Mouse (Mus musculus) G1E (cell line): ENCODE measurements at regions not wholly inside any gene's neighbourhood (a gene's known extent, or its start where the extent isn't known, plus 50 kb on each side); places are given as distances from the start of the nearest gene placed in this dataset.

Experiments used
- ATAC-seq: 2 replicates; pipeline ENCODE4 v1.8.0; 2016; ENCODE audit warnings: mild to moderate bottlenecking; ENCODE audit not compliant: insufficient number of reproducible peaks, poor library complexity, low FRiP score, severe bottlenecking; ENCODE audit errors: extremely low read depth
- DNase-seq: peaks from one replicate; pipeline ENCODE4 v3.0.0; 2012; ENCODE audit warnings: low spot score
- H3K27me3 ChIP-seq: 2 replicates; pipeline ENCODE4 v1.6.1; 2012; ENCODE audit warnings: mild to moderate bottlenecking, low read length, inconsistent platforms; ENCODE audit not compliant: insufficient read depth
- H3K36me3 ChIP-seq: replicated peaks from 2 replicates; pipeline ENCODE3; 2012; ENCODE audit warnings: mild to moderate bottlenecking, inconsistent platforms
- H3K4me1 ChIP-seq: 2 replicates; pipeline ENCODE4 v1.6.1; 2012; ENCODE audit warnings: low read depth, low read length, inconsistent platforms, mixed read lengths; ENCODE audit not compliant: insufficient read depth
- H3K4me3 ChIP-seq: 2 replicates; pipeline ENCODE4 v1.5.1; 2012; ENCODE audit warnings: low read depth, mild to moderate bottlenecking, inconsistent platforms, low read length, moderate library complexity, mixed read lengths
- H3K9me3 ChIP-seq: replicated peaks from 2 replicates; pipeline ENCODE4 v1.6.1; 2012; ENCODE audit warnings: inconsistent platforms
- CTCF ChIP-seq: IDR thresholded peaks from 2 replicates; pipeline ENCODE4 v1.5.1; 2012; ENCODE audit warnings: low read depth, low read length, inconsistent platforms, mixed read lengths
- GATA1 ChIP-seq: IDR thresholded peaks from 2 replicates; pipeline ENCODE4 v1.6.1; 2012; ENCODE audit warnings: borderline replicate concordance, low read length, inconsistent platforms, mixed read lengths
- GATA2 ChIP-seq: IDR thresholded peaks from 2 replicates; pipeline ENCODE4 v1.6.1; 2012; ENCODE audit warnings: low read depth, low read length, inconsistent platforms, borderline replicate concordance
- POLR2AphosphoS5 ChIP-seq: IDR thresholded peaks from 2 replicates; pipeline ENCODE4 v1.6.1; 2012; ENCODE audit warnings: low read depth, low read length, inconsistent platforms; ENCODE audit not compliant: insufficient replicate concordance
- TAL1 ChIP-seq: conservative IDR thresholded peaks from 2 replicates; pipeline ENCODE4 v1.6.1; 2012; ENCODE audit warnings: low read depth, low read length, inconsistent platforms, mixed read lengths

- no peaks in the 10 kb centered on the region for H3K9me3 ChIP-seq
- H3K36me3 ChIP-seq, result no peaks in the 10 kb centered on the region
- no peak overlapping the region for H3K4me3 ChIP-seq
- DNase-seq (no peak), ATAC-seq (no peak)
- peaks cover 30% of the 10 kb centered on the region for H3K27me3 ChIP-seq
- no peaks in the 10 kb centered on the region for H3K4me1 ChIP-seq
- TF ChIP-seq POLR2AphosphoS5 (no peak), GATA1 (no peak), CTCF (no peak), GATA2 (no peak), TAL1 (no peak)
These were observed 214.8 kb downstream of the Ly86 start for GRCm38 (mm10) chr13:37559706-37560313.

DNA sequence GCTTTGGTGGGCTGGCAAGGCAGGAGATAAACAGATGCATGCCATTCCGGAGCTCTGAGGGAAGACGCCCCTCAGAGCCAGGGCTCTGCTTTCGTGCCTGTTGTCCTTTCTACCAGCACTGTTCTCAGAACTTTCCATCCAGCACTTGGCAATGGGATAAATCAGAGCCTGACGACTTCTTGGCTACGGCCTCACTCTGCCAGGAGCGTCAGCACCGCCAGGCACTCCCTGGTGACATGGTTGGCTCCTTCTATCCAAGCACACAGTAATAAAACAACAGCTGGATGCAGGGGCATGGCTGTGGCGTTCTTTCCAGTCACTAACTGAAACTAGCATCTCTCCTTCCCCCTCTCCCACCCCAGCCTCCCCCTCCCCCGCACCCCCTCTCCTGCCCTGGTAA is 215.4 kb downstream of the Ly86 start:
- ATAC-seq (no peak), DNase-seq (no peak)
- H3K36me3 ChIP-seq, result no peaks in the 10 kb centered on the region
- TF ChIP-seq POLR2AphosphoS5 (no peak), CTCF (no peak), TAL1 (no peak), GATA2 (no peak), GATA1 (no peak)
- no peaks in the 10 kb centered on the region for H3K9me3 ChIP-seq
- no peaks in the 10 kb centered on the region for H3K4me1 ChIP-seq
- H3K27me3 ChIP-seq, result peaks cover 24% of the 10 kb centered on the region
- H3K4me3 ChIP-seq, result no peak overlapping the region

DNA sequence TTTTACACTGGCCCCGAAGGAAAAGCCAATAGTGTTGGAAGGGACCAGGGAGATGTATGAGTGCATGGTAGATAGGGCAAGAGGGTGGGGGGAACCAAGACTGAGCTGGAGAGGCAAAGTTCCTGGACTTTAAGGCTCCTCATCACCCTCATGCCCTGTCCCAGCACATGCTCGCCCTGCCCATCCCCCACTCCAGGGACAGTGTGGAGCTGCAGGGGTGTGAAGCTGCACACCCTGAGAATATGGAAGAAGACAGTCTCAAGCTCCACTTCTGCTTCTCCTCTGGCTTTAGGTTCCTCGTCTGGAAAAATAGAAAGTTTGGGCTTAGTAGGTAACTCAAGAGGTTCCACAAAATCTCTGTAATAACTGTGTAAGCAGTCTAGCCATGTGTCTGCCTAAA is 215.8 kb downstream of the Ly86 start:
- H3K9me3 ChIP-seq, result no peaks in the 10 kb centered on the region
- TF ChIP-seq POLR2AphosphoS5, result no peak
- TF ChIP-seq CTCF, result no peak
- TF ChIP-seq TAL1, result no peak
- H3K4me3 ChIP-seq, result no peak overlapping the region
- no peaks in the 10 kb centered on the region for H3K4me1 ChIP-seq
- no peaks in the 10 kb centered on the region for H3K36me3 ChIP-seq
- peaks cover 23% of the 10 kb centered on the region for H3K27me3 ChIP-seq
- DNase-seq (no peak), ATAC-seq (no peak)

DNA sequence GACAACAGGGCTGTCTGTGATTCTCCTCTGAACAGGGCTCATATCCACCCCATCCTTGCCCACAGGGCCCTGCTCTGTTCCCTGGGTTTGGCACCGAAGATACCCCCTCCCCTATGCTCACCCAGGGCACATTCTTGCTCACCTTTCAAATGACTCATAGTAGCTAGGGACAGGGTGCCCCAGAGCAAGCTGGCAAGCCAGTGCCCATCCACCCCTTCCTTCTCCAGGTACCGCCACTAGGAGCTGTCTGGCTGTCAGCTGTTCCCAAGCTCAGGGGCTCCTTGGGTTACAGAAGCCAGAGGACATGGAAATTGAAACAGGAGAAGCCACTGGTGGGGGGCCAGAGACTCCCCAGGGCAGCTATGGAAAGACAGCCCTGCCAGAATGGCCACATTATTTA is 216.4 kb downstream of the Ly86 start:
- TF ChIP-seq TAL1, result no peak
- no peak for TF ChIP-seq CTCF
- TF ChIP-seq GATA1, result no peak
- no peak for TF ChIP-seq POLR2AphosphoS5
- TF ChIP-seq GATA2, result no peak
- ATAC-seq, result no peak

DNA sequence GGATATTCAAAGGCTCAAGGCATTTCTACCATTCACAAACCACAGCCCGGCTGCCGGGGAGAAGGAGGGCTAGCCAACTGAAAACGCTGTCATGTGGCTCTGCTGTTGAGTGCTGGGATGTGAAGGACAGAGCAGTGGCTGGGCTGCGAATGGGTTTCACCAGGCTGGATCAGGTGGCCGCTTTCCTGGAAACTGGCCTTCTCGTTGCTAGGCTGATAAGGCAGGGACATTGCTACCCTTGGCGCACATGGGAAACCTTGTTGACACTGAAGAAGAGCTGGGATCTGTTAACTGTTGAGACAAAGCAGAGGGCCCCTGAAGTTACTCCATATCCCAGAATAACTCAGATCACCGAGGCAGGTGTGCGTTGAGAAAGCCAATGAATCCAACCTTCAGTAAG is 216.1 kb upstream of the Rreb1 start:
- no peaks in the 10 kb centered on the region for H3K36me3 ChIP-seq
- no peaks in the 10 kb centered on the region for H3K4me1 ChIP-seq
- peaks cover 21% of the 10 kb centered on the region for H3K27me3 ChIP-seq
- DNase-seq, result no peak
- H3K4me3 ChIP-seq, result no peak overlapping the region
- no peak for ATAC-seq
- TF ChIP-seq CTCF, result no peak
- TF ChIP-seq TAL1, result no peak
- no peak for TF ChIP-seq GATA2
- TF ChIP-seq POLR2AphosphoS5, result no peak
- no peak for TF ChIP-seq GATA1
- H3K9me3 ChIP-seq, result no peaks in the 10 kb centered on the region

More for the DNA sequence above, 216.4 kb downstream of the Ly86 start:
- Histone ChIP-seq H3K36me3 (no peaks in the 10 kb centered on the region), H3K9me3 (no peaks in the 10 kb centered on the region), H3K4me3 (no peak overlapping the region), H3K4me1 (no peaks in the 10 kb centered on the region), H3K27me3 (peaks cover 23% of the 10 kb centered on the region)
- no peak for DNase-seq

- no peaks in the 10 kb centered on the region for H3K4me1 ChIP-seq
- TF ChIP-seq GATA1, result no peak
- TF ChIP-seq POLR2AphosphoS5, result no peak
- TF ChIP-seq CTCF, result no peak
- no peak for TF ChIP-seq TAL1
- no peak for TF ChIP-seq GATA2
- no peak for DNase-seq
These were observed 215.5 kb upstream of the Rreb1 start for GRCm38 (mm10) chr13:37562652-37563051.

GRCm38 (mm10) chr13:37569051-37569450 is 209.1 kb upstream of the Rreb1 start:
- DNase-seq (no peak), ATAC-seq (no peak)
- no peak for TF ChIP-seq CTCF
- no peak for TF ChIP-seq GATA2
- no peak for TF ChIP-seq POLR2AphosphoS5
- TF ChIP-seq GATA1, result no peak
- no peak for TF ChIP-seq TAL1
- no peaks in the 10 kb centered on the region for H3K4me1 ChIP-seq
- no peaks in the 10 kb centered on the region for H3K36me3 ChIP-seq
- peaks cover 4% of the 10 kb centered on the region; the same call in 1 of the 2 replicates for H3K27me3 ChIP-seq
- H3K9me3 ChIP-seq, result no peaks in the 10 kb centered on the region
- H3K4me3 ChIP-seq, result no peak overlapping the region

More at GRCm38 (mm10) chr13:37562652-37563051, 215.5 kb upstream of the Rreb1 start:
- no peaks in the 10 kb centered on the region for H3K36me3 ChIP-seq
- ATAC-seq, result no peak
- H3K27me3 ChIP-seq, result peaks cover 17% of the 10 kb centered on the region
- H3K4me3 ChIP-seq, result no peak overlapping the region
- H3K9me3 ChIP-seq, result no peaks in the 10 kb centered on the region
